Mouse (Mus musculus): ENCODE results near the gene Zdhhc4. TPM values are rescaled to one million over a fixed set of nuclear protein-coding genes. Genes with fewer than 3 reads are reported as not detected.

Zdhhc4 gene
- polyA plus RNA-seq, 1 experiment: 85.0 TPM

GRCm38 (mm10) chr5:143287774-143288328, 41.2 kb downstream of the Zdhhc4 start:
- no peak overlapping the region for H3K27ac ChIP-seq (ENCODE audit: insufficient read depth, low read depth, low read length)
- 15% methylated on average over 48 of the region's 48 CpGs for WGBS
- TF ChIP-seq CTCF (conservative IDR thresholded peaks at IDR 0.05; ENCODE audit: insufficient read depth, insufficient read length, low read depth, low read length): no peak
- TF ChIP-seq POLR2A (IDR thresholded peaks at IDR 0.05; ENCODE audit: low read depth, low read length): no peak
- no peaks in the 10 kb centered on the region for H3K4me1 ChIP-seq (ENCODE audit: control insufficient read depth, insufficient read depth, low read length)
- H3K27me3 ChIP-seq (replicated peaks; ENCODE audit: control insufficient read depth, insufficient read depth, low read length): no peaks in the 10 kb centered on the region; the same call in 1 of the 2 replicates
- no peak for DNase-seq
- H3K4me3 ChIP-seq (ENCODE audit: insufficient read depth, low read depth, low read length): peak overlapping the region; percentile 10; the same call in 1 of the 2 replicates
- no peaks in the 10 kb centered on the region for H3K36me3 ChIP-seq (ENCODE audit: control insufficient read depth, insufficient read depth, low read length)

- DNase-seq: peak; percentile 14
- no peak overlapping the region for H3K4me3 ChIP-seq (ENCODE audit: insufficient read depth, low read depth, low read length)
- H3K27me3 ChIP-seq (replicated peaks; ENCODE audit: control insufficient read depth, insufficient read depth, low read length): no peaks in the 10 kb centered on the region; the same call in 1 of the 2 replicates
- no peaks in the 10 kb centered on the region for H3K36me3 ChIP-seq (ENCODE audit: control insufficient read depth, insufficient read depth, low read length)
- no peak overlapping the region for H3K27ac ChIP-seq (ENCODE audit: insufficient read depth, low read depth, low read length)
- TF ChIP-seq POLR2A (IDR thresholded peaks at IDR 0.05; ENCODE audit: low read depth, low read length) (no peak), CTCF (conservative IDR thresholded peaks at IDR 0.05; ENCODE audit: insufficient read depth, insufficient read length, low read depth, low read length) (peak; percentile 55)
- WGBS: 50% methylated on average over 6 of the region's 6 CpGs
- H3K4me1 ChIP-seq (ENCODE audit: control insufficient read depth, insufficient read depth, low read length): no peaks in the 10 kb centered on the region
Measured at GRCm38 (mm10) chr5:143284762-143285161, 44.3 kb downstream of the Zdhhc4 start.

- TF ChIP-seq POLR2A (IDR thresholded peaks at IDR 0.05; ENCODE audit: low read depth, low read length): no peak
- Histone ChIP-seq H3K36me3 (ENCODE audit: control insufficient read depth, insufficient read depth, low read length) (no peaks in the 10 kb centered on the region), H3K4me3 (ENCODE audit: insufficient read depth, low read depth, low read length) (no peak overlapping the region), H3K27me3 (replicated peaks; ENCODE audit: control insufficient read depth, insufficient read depth, low read length) (no peaks in the 10 kb centered on the region), H3K4me1 (ENCODE audit: control insufficient read depth, insufficient read depth, low read length) (no peaks in the 10 kb centered on the region), H3K27ac (ENCODE audit: insufficient read depth, low read depth, low read length) (no peak overlapping the region)
- DNase-seq: no peak
- 29% methylated on average over 10 of the region's 10 CpGs for WGBS
Measured at GRCm38 (mm10) chr5:143279247-143279646, 49.8 kb downstream of the Zdhhc4 start.

GRCm38 (mm10) chr5:143275761-143276160, 53.3 kb downstream of the Zdhhc4 start:
- TF ChIP-seq CTCF (conservative IDR thresholded peaks at IDR 0.05; ENCODE audit: insufficient read depth, insufficient read length, low read depth, low read length) (no peak), POLR2A (IDR thresholded peaks at IDR 0.05; ENCODE audit: low read depth, low read length) (no peak)
- Histone ChIP-seq H3K4me1 (ENCODE audit: control insufficient read depth, insufficient read depth, low read length) (no peaks in the 10 kb centered on the region), H3K4me3 (ENCODE audit: insufficient read depth, low read depth, low read length) (no peak overlapping the region), H3K27ac (ENCODE audit: insufficient read depth, low read depth, low read length) (no peak overlapping the region), H3K27me3 (replicated peaks; ENCODE audit: control insufficient read depth, insufficient read depth, low read length) (no peaks in the 10 kb centered on the region), H3K36me3 (ENCODE audit: control insufficient read depth, insufficient read depth, low read length) (no peaks in the 10 kb centered on the region)
- no peak for DNase-seq
- WGBS: 37% methylated on average over 5 of the region's 5 CpGs

GRCm38 (mm10) chr5:143272540-143273330, 56.3 kb downstream of the Zdhhc4 start:
- 90% methylated on average over 16 of the region's 16 CpGs for whole genome bisulfite sequencing
- H3K4me3 ChIP-seq (ENCODE audit: insufficient read depth, low read depth, low read length): no peak overlapping the region
- TF ChIP-seq CTCF (conservative IDR thresholded peaks at IDR 0.05; ENCODE audit: insufficient read depth, insufficient read length, low read depth, low read length) (no peak), POLR2A (IDR thresholded peaks at IDR 0.05; ENCODE audit: low read depth, low read length) (no peak)
- no peaks in the 10 kb centered on the region for H3K36me3 ChIP-seq (ENCODE audit: control insufficient read depth, insufficient read depth, low read length)
- DNase-seq: no peak
- no peaks in the 10 kb centered on the region for H3K27me3 ChIP-seq (replicated peaks; ENCODE audit: control insufficient read depth, insufficient read depth, low read length)
- H3K27ac ChIP-seq (ENCODE audit: insufficient read depth, low read depth, low read length): no peak overlapping the region
- H3K4me1 ChIP-seq (ENCODE audit: control insufficient read depth, insufficient read depth, low read length): no peaks in the 10 kb centered on the region

DNA sequence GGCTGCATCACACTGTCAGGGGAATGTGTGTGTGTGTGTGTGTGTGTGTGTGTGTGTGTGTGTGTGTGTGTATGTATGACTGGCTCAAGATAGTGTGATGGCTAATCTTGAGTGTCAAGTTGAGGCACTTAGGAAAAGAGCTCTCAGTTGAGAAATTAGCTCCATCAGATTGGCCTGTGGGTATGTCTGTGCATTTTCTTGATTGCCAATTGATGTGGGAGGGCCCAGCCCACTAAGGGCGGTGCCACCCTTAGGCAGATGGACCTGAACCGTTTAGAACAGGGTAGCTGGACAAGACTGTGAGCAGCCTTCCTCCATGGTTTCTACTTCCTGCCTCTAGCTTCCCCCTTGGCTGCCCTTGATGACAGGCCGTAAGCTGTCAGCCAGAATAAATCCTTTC, 56.9 kb downstream of the Zdhhc4 start:
- DNase-seq: no peak
- Histone ChIP-seq H3K27ac (ENCODE audit: insufficient read depth, low read depth, low read length) (no peak overlapping the region), H3K4me3 (ENCODE audit: insufficient read depth, low read depth, low read length) (no peak overlapping the region), H3K4me1 (ENCODE audit: control insufficient read depth, insufficient read depth, low read length) (no peaks in the 10 kb centered on the region), H3K27me3 (replicated peaks; ENCODE audit: control insufficient read depth, insufficient read depth, low read length) (no peaks in the 10 kb centered on the region), H3K36me3 (ENCODE audit: control insufficient read depth, insufficient read depth, low read length) (no peaks in the 10 kb centered on the region)
- WGBS: 63% methylated on average over 3 of the region's 3 CpGs
- TF ChIP-seq POLR2A (IDR thresholded peaks at IDR 0.05; ENCODE audit: low read depth, low read length) (no peak), CTCF (conservative IDR thresholded peaks at IDR 0.05; ENCODE audit: insufficient read depth, insufficient read length, low read depth, low read length) (no peak)

- Histone ChIP-seq H3K27me3 (replicated peaks; ENCODE audit: control insufficient read depth, insufficient read depth, low read length) (no peaks in the 10 kb centered on the region), H3K4me1 (ENCODE audit: control insufficient read depth, insufficient read depth, low read length) (no peaks in the 10 kb centered on the region), H3K36me3 (ENCODE audit: control insufficient read depth, insufficient read depth, low read length) (no peaks in the 10 kb centered on the region), H3K4me3 (ENCODE audit: insufficient read depth, low read depth, low read length) (no peak overlapping the region), H3K27ac (ENCODE audit: insufficient read depth, low read depth, low read length) (no peak overlapping the region)
- DNase-seq: no peak
- TF ChIP-seq CTCF (conservative IDR thresholded peaks at IDR 0.05; ENCODE audit: insufficient read depth, insufficient read length, low read depth, low read length) (no peak), POLR2A (IDR thresholded peaks at IDR 0.05; ENCODE audit: low read depth, low read length) (no peak)
- WGBS: 87% methylated on average over 6 of the region's 6 CpGs
Measured at GRCm38 (mm10) chr5:143271642-143272041, 57.4 kb downstream of the Zdhhc4 start.
